Mouse (Mus musculus): Measurements from ENCODE around the gene Ccdc28b.

DNA sequence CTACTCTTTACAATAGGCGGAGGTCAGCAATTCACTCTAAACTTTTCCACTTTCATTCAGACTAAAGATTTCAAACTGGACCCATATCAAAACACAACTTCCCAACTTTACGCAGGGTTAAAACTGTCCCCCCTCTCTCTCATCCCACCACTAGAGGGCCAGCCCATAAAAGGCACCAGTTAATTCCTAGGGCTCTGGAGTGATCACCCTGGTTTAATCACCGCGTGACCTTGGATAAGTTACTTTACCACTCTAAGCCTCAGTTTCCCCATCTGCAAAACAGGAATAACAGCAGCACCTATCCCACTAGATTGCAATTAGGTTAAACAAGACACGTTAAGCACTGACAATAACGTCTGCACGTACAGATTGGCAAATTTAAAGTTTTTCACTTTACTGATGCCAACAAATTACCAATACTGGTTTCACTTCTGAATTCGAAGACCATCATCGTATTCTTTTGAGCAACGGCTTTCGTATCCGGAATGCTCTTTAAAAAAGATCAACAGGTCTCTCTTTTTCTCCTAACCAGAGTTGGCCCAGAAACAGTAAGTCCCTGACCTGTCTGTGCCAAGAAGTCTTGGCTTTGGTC, 47.8 kb upstream of the Ccdc28b start:
- TF ChIP-seq CTCF (IDR thresholded peaks at IDR 0.05; ENCODE audit: insufficient read depth, low read length) (peak; percentile 46; the same call in 1 of the 2 replicates), POLR2A (IDR thresholded peaks at IDR 0.05; ENCODE audit: borderline replicate concordance, extremely low read depth, low read depth, low read length) (no peak)

Data from lung, adult 2 months (tissue).